Mouse (Mus musculus) C2C12 (cell line): ENCODE data around the gene Gm47289. TPM values are rescaled to one million over a fixed set of nuclear protein-coding genes. Genes with fewer than 3 reads are reported as not detected.

Experiments used
- H3K27me3 ChIP-seq: one replicate; pipeline ENCODE4 v1.6.1; 2011; ENCODE audit not compliant: control insufficient read depth, insufficient read depth, insufficient read length
- H3K36me3 ChIP-seq: one replicate; pipeline ENCODE4 v1.6.1; 2011; ENCODE audit not compliant: control insufficient read depth, insufficient read depth
- H3K4me3 ChIP-seq: one replicate; pipeline ENCODE4 v1.5.1; 2011; ENCODE audit warnings: mild to moderate bottlenecking, control low read depth; ENCODE audit not compliant: poor library complexity, insufficient read depth, severe bottlenecking
- H3K79me2 ChIP-seq: one replicate; pipeline ENCODE4 v1.6.1; 2011; ENCODE audit not compliant: control insufficient read depth, insufficient read depth
- H3K79me3 ChIP-seq: one replicate; pipeline ENCODE4 v1.6.1; 2011; ENCODE audit warnings: low read depth, control low read depth
- H3ac ChIP-seq: one replicate; pipeline ENCODE3; 2011; ENCODE audit warnings: low read depth; ENCODE audit not compliant: control insufficient read depth, insufficient read length
- CEBPB ChIP-seq: IDR thresholded peaks from one replicate; pipeline ENCODE4 v1.6.1; 2011; ENCODE audit warnings: low read depth, mild to moderate bottlenecking, control low read depth, moderate library complexity
- CTCF ChIP-seq: IDR thresholded peaks from one replicate; pipeline ENCODE4 v1.5.1; 2011; ENCODE audit not compliant: control insufficient read depth, insufficient read depth, insufficient read length
- FOSL1 ChIP-seq: IDR thresholded peaks from one replicate; pipeline ENCODE4 v1.8.0; 2011; ENCODE audit warnings: mild to moderate bottlenecking, low read length; ENCODE audit not compliant: poor library complexity, insufficient read depth, severe bottlenecking
- MAX ChIP-seq: IDR thresholded peaks from one replicate; pipeline ENCODE4 v1.6.1; 2011; ENCODE audit warnings: mild to moderate bottlenecking, control low read depth
- MYOD1 ChIP-seq: IDR thresholded peaks from one replicate; pipeline ENCODE4 v1.6.1; 2011; ENCODE audit warnings: low read depth; ENCODE audit not compliant: control insufficient read depth, insufficient read length
- MYOG ChIP-seq: IDR thresholded peaks from one replicate; pipeline ENCODE4 v1.6.1; 2011; ENCODE audit not compliant: control insufficient read depth, insufficient read length; ENCODE audit errors: extremely low read depth
- USF1 ChIP-seq: IDR thresholded peaks from one replicate; pipeline ENCODE4 v1.6.1; 2011; ENCODE audit warnings: low read depth, mild to moderate bottlenecking, control low read depth, moderate library complexity
- polyA plus RNA-seq: library from polyadenylated mRNA; unstranded; fragments of >200 nt; fragmentation: generic; extraction: Trizol; gene quantifications from one replicate; pipeline ENCODE4 v1.2.1, GENCODE M21; 2012; ENCODE audit warnings: missing spikeins

Gm47289 gene
- polyA plus RNA-seq, 1 experiment = not detected

DNA sequence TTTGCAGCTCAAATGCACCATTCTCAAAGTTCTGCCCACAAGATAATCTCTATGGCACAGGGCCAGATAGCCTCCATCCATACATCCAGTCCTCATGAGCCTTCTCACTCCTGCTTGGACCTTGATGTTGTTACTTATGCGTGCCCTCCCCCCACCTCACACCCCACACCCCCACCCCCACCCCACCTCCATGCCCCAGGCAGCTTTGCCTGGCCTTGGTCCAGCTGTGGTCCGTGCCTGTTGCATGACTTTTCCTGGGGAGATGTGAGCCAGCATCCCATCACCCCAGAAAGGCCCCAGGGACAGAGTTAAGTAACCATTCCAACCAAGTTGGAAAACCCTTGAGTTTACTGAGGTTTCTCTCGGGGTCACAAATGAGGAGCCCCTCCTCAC, 38.8 kb upstream of the Gm47289 start:
- Histone ChIP-seq H3K79me2 (no peaks in the 10 kb centered on the region), H3K27me3 (peaks cover 17% of the 10 kb centered on the region), H3K4me3 (no peak overlapping the region), H3ac (no peak overlapping the region), H3K36me3 (no peaks in the 10 kb centered on the region), H3K79me3 (no peaks in the 10 kb centered on the region)
- TF ChIP-seq MYOG (no peak), CTCF (no peak), CEBPB (no peak), FOSL1 (no peak), MYOD1 (no peak), MAX (no peak), USF1 (no peak)

DNA sequence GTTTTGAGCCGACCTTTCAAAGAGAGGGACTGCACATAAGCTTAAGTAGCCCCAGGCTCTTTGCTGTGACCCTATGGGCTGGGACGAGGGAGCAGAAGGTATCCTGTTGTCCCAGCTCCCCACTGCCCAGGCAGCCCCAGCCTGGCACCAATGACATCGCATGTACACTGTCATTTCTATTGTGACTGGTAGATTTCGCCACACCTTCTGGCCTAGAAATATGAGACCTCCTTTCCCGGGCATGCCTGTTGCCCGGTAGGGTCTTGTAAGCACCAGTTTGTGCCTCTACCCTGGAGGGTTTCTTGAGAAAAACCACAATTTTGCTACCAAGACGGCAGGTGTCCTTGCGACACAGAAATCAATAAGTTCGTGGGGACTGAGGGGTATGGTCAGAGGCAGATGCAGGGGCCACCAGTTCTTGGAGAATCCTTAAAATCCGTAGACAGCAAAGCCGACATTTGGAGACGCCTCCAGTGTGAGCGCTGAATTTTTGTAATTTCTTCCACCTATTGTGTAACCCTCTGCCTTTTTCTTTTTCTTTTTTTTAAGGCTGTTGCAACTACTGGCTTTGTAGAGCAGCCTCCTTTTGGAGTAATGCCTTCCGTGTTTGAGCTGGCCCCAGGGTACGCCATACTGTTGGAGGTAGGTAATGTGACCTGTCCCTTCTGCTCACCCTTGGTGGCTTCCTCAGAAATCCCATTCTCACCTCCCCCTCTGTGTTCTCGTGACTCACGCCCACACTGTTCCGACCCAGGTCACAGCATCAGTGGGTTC, 36.2 kb upstream of the Gm47289 start:
- H3K4me3 ChIP-seq = no peak overlapping the region
- no peak overlapping the region for H3ac ChIP-seq
- no peaks in the 10 kb centered on the region for H3K79me3 ChIP-seq
- H3K79me2 ChIP-seq = no peaks in the 10 kb centered on the region
- H3K27me3 ChIP-seq = peaks cover 26% of the 10 kb centered on the region
- TF ChIP-seq CTCF = no peak
- H3K36me3 ChIP-seq = no peaks in the 10 kb centered on the region

DNA sequence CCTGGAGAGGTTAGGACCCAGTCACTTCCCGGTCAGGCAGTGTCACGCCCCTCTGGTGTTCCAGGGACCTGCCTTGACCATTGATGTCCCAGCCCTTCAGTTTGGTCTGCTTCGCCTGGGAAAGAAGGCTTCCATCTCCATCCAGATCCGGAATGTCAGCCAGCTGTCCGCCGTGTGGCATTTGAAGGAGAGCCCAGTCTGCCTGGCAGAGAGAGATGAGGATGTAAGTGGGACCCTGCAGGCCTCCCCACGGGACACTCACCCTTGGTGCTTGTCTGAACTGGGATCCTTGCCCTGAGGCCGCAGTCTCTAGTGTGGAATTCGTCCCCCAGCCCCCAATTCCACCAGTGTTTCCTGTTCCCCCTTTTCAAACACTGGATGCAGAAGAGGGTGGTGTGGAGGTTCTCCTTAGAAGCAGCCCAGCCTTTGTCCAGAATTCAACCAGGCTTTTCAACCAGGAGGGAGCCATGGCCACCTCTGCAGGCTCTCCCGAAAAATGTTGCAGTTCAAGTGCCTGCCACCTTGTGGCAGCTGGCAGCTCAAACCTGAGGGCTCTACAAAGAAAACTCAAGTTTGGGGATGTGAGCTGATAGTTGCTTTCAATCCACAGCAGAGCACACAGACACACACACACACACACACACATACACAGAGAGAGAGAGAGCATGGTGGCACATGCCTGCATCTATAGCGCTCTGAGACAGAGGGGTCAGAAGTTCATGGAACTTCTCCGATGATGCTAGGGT, 30.4 kb upstream of the Gm47289 start:
- H3K4me3 ChIP-seq = no peak overlapping the region
- no peaks in the 10 kb centered on the region for H3K79me2 ChIP-seq
- H3K36me3 ChIP-seq = no peaks in the 10 kb centered on the region
- H3K27me3 ChIP-seq = peaks cover 65% of the 10 kb centered on the region
- no peak for TF ChIP-seq FOSL1
- no peak for TF ChIP-seq MAX
- no peak for TF ChIP-seq USF1
- TF ChIP-seq CTCF = no peak
- no peak for TF ChIP-seq CEBPB
- no peak for TF ChIP-seq MYOD1
- TF ChIP-seq MYOG = no peak
- H3K79me3 ChIP-seq = no peaks in the 10 kb centered on the region
- no peak overlapping the region for H3ac ChIP-seq

DNA sequence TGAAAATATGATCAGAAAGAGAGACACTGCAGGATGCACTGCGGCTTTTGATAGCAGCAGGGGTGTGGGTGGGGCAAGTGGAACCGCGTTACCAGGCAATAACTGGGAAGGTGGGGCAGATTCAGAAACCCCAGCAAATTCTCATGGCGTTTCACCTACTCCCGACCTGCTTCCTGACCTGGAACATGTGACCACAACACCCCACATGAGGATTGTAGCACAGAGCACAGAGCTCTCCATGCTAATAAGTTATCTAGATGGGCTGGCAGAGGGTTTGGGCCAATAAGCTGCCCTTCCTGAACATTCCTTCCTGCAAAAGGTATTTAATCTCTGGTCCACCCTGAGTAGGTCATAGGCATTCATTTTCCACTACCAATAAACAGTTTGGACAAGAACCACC, 28.3 kb upstream of the Gm47289 start:
- Histone ChIP-seq H3K36me3 (no peaks in the 10 kb centered on the region), H3K27me3 (peaks cover 76% of the 10 kb centered on the region), H3K79me3 (no peaks in the 10 kb centered on the region), H3ac (no peak overlapping the region), H3K79me2 (no peaks in the 10 kb centered on the region), H3K4me3 (no peak overlapping the region)
- TF ChIP-seq FOSL1 (no peak), USF1 (no peak), MYOG (no peak), MYOD1 (no peak), CEBPB (no peak), MAX (no peak), CTCF (no peak)

DNA sequence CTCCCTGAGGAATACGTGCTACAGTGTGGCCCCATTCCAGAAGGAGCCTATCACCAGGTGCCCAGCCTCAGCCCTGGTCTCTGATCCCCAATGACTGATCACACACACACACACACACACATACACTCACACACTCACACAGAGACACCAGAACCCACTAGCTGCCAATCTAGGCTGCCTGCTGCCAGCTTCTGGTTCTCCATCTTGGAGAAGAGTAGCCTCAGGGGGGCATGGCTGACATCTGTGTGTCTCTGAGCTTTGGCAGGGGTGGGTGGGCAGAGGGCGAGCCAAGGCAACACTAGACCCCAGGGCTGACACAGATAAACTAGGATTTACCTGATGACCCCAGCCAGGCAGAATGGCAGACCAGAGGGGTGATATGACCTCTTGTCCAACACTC, 20.1 kb upstream of the Gm47289 start:
- Histone ChIP-seq H3K36me3 (no peaks in the 10 kb centered on the region), H3K4me3 (no peak overlapping the region), H3K27me3 (peaks cover 79% of the 10 kb centered on the region), H3K79me3 (no peaks in the 10 kb centered on the region), H3ac (no peak overlapping the region), H3K79me2 (no peaks in the 10 kb centered on the region)
- TF ChIP-seq MAX = no peak
- TF ChIP-seq CTCF = no peak
- TF ChIP-seq MYOD1 = no peak
- no peak for TF ChIP-seq USF1
- TF ChIP-seq MYOG = no peak
- no peak for TF ChIP-seq FOSL1
- TF ChIP-seq CEBPB = no peak

DNA sequence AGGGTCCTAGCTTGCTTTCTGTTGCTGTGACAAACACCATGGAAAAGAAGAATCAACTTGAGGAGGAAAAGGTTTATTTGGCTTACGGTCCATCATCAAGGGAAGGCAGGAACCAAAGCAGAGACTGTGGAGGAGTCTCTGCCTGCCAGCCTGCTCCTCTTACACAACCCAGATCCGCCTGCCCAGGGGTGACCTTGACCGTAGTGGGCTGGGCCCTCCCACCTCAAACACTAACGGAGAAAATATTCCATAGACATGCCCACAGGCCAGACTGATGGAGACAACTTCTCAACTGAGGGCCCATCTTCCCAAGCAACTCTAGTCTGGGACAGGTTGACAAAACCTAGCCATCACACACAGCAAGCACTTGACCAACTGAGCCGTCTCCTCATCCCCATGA, 16.9 kb upstream of the Gm47289 start:
- TF ChIP-seq MYOD1 (no peak), CEBPB (no peak), USF1 (no peak), FOSL1 (no peak), MAX (no peak), CTCF (no peak), MYOG (no peak)
- no peaks in the 10 kb centered on the region for H3K36me3 ChIP-seq
- no peak overlapping the region for H3ac ChIP-seq
- H3K4me3 ChIP-seq = no peak overlapping the region
- H3K79me3 ChIP-seq = no peaks in the 10 kb centered on the region
- peaks cover 82% of the 10 kb centered on the region for H3K27me3 ChIP-seq
- no peaks in the 10 kb centered on the region for H3K79me2 ChIP-seq
